In the genomic region with DNA sequence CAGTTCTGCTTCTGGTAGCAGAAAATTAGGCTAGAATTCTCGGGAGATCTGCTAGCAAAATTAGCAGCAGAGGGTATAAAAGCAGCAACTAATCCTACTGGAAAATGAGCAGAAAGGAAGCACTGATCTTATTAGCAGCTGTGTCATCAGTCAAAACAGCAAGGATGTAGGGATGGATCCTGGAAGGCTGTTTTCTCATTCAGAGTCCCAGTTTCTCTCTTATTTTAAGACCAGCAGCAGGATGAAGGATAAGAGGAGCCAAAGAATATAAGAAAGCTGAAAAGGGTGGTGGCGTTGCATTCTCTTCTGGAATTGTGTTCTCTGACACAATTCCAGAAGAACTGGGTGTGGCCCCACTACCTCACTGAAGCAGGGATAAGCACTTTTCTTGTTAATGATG, we compare ENCODE assay signal across 22 mouse cellular contexts.
DNase-seq lines count a peak whose midpoint lies in the region; ATAC-seq lines count a peak whose summit lies in the region.
"Had no signal": no experiment of that assay in that cellular context is flagged by ENCODE, and none has a peak within 500 bp of the region (broad histone marks: within the 10 kb centered on the region; RNA-seq: fewer than 3 reads in every experiment).

No protein-coding gene starts in this region.

- H3K27ac ChIP-seq in midbrain, embryonic 11.5 days (ENCODE audit: low read depth, low read length), result no peak overlapping the region
- H3K27ac ChIP-seq in midbrain, embryonic 16.5 days (ENCODE audit: low read length), result no peak overlapping the region
- H3K27ac ChIP-seq: embryonic facial prominence, embryonic 15.5 days; forebrain, embryonic 10.5 days; heart, embryonic 10.5 days had no signal

- no peaks in the 10 kb centered on the region for H3K27me3 ChIP-seq in midbrain, embryonic 11.5 days (ENCODE audit: control insufficient read depth, insufficient read depth, low read length)
- no peaks in the 10 kb centered on the region for H3K27me3 ChIP-seq in midbrain, embryonic 16.5 days (ENCODE audit: control insufficient read depth, insufficient read depth, low read depth, low read length)
- H3K27me3 ChIP-seq: embryonic facial prominence, embryonic 15.5 days had no signal

- H3K9ac ChIP-seq in midbrain, embryonic 11.5 days (ENCODE audit: low read length), result no peak overlapping the region
- H3K9ac ChIP-seq in midbrain, embryonic 16.5 days (ENCODE audit: low read depth, low read length), result no peak overlapping the region
- H3K9ac ChIP-seq: embryonic facial prominence, embryonic 15.5 days had no signal

- WGBS in midbrain, embryonic 11.5 days, result 64% methylated on average over 2 of the region's 2 CpGs
- 54% methylated on average over 2 of the region's 2 CpGs for WGBS in midbrain, embryonic 16.5 days

- no peak for DNase-seq in frontal cortex, postnatal 10 days (ENCODE audit: low spot score in 2 of 2)
- peak; percentile 67 for DNase-seq in midbrain, embryonic 11.5 days (ENCODE audit: low spot score, missing footprints)
- peak; percentile 18 for DNase-seq in NIH3T3 (ENCODE audit: low read depth)
- peak; percentile 10 for DNase-seq in telencephalon, adult 2 months (ENCODE audit: low read depth, low spot score)
- DNase-seq in embryo, embryonic 9.5 days (ENCODE audit: extremely low spot score), result no peak
- DNase-seq: adrenal gland, adult 8-10 months; adrenal gland, postnatal 36 days; cerebellum, adult 11 months; cerebellum, adult 8-10 months; cerebellum, postnatal 14 days; gastrocnemius, postnatal 10 days; heart, adult 18-20 months; heart, postnatal 10 days; heart, postnatal 4 days had no signal

- no peaks in the 10 kb centered on the region for H3K4me1 ChIP-seq in midbrain, embryonic 11.5 days (ENCODE audit: control insufficient read depth, insufficient read depth, low read length)
- peaks cover 2% of the 10 kb centered on the region; the same call in 1 of the 2 replicates for H3K4me1 ChIP-seq in midbrain, embryonic 16.5 days (ENCODE audit: control insufficient read depth, insufficient read depth, low read length)
- H3K4me1 ChIP-seq: embryonic facial prominence, embryonic 15.5 days; forebrain, embryonic 10.5 days; heart, embryonic 10.5 days had no signal

- no peaks in the 10 kb centered on the region for H3K9me3 ChIP-seq in midbrain, embryonic 11.5 days (ENCODE audit: control insufficient read depth, low read length)
- peaks cover 7% of the 10 kb centered on the region; the same call in 1 of the 2 replicates for H3K9me3 ChIP-seq in midbrain, embryonic 16.5 days (replicated peaks; ENCODE audit: control insufficient read depth, low read length, poor library complexity, severe bottlenecking)
- H3K9me3 ChIP-seq: embryonic facial prominence, embryonic 15.5 days; forebrain, embryonic 10.5 days; heart, embryonic 10.5 days had no signal

- H3K36me3 ChIP-seq in midbrain, embryonic 11.5 days (ENCODE audit: control insufficient read depth, insufficient read depth, low read length), result no peaks in the 10 kb centered on the region
- H3K36me3 ChIP-seq in midbrain, embryonic 16.5 days (ENCODE audit: control insufficient read depth, insufficient read depth, low read length), result no peaks in the 10 kb centered on the region
- H3K36me3 ChIP-seq: embryonic facial prominence, embryonic 15.5 days; forebrain, embryonic 10.5 days; heart, embryonic 10.5 days had no signal

- no peak overlapping the region for H3K4me3 ChIP-seq in midbrain, embryonic 11.5 days (ENCODE audit: low read depth, low read length)
- H3K4me3 ChIP-seq in midbrain, embryonic 16.5 days (ENCODE audit: low read depth, low read length), result no peak overlapping the region
- H3K4me3 ChIP-seq: embryonic facial prominence, embryonic 15.5 days; erythroblast, embryonic 14.5 days; forebrain, embryonic 10.5 days; heart, embryonic 10.5 days had no signal

- ATAC-seq in frontal cortex, adult (ENCODE audit: low TSS enrichment), result peak; percentile 79
- ATAC-seq in midbrain, embryonic 11.5 days (ENCODE audit: low FRiP score), result no peak
- ATAC-seq in midbrain, embryonic 16.5 days, result no peak
- ATAC-seq: forebrain, embryonic 14.5 days; intestine, embryonic 16.5 days had no signal

- no peak overlapping the region for H3K4me2 ChIP-seq in midbrain, embryonic 11.5 days
- H3K4me2 ChIP-seq in midbrain, embryonic 16.5 days (ENCODE audit: low read length), result no peak overlapping the region
- H3K4me2 ChIP-seq: embryonic facial prominence, embryonic 15.5 days had no signal

Comparison
In these comparisons a context has a peak if more than half of its experiments do, and no peak if none do; other contexts are left out.
1. DNase-seq: peak in midbrain, embryonic 11.5 days (single experiment), NIH3T3 (single experiment) and telencephalon, adult 2 months (single experiment); none in frontal cortex, postnatal 10 days (0 of 2) and embryo, embryonic 9.5 days (single experiment).